In the genomic region with DNA sequence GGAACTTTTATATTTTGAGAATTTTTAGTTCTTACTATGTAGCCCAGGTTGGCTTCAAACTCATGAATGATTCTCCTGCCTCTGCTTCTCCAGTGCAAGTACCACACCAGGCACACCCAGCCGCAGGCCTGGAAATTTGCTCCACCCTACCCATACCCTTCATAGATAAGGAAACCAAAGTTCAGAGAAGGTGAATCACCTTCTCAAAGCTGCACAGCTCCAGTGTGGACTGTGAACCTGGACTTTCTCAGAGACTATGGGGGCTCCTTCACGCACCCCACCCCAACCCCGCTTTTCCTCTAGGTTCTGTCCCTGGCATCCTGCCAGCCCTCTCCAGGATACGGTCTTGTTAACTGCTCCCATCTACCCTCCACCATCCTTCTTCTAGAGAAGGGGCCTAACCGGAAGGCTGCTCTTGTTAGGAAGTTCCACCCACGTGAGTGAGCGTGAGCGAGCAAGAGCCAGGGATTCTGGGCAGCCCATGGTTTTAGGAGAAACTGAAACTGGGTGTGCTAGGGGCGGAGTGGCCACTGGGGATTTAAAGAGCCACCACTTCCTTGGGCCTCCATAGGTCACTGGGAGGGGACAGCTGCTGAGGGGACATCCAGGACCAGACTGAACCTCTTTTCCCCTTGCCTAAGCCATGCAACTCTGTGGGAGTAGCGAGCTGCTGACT, we compare ENCODE assay signal across 12 mouse cellular contexts. TPM values are rescaled to one million over a fixed set of nuclear protein-coding genes. Genes with fewer than 3 reads are reported as not detected.
A peak's percentile ranks its signal among the peaks of the same experiment; 100 is the strongest.
DNase-seq lines count a peak whose midpoint lies in the region; ATAC-seq and TF ChIP-seq lines count a peak whose summit lies in the region.
"Had no signal": no experiment of that assay in that cellular context is flagged by ENCODE, and none has a peak within 500 bp of the region (broad histone marks: within the 10 kb centered on the region; RNA-seq: fewer than 3 reads in every experiment).

No protein-coding gene starts in this region.

- H3K27ac ChIP-seq in gastrocnemius, adult 2 months = peak overlapping the region; percentile 57; the same call in 1 of the 2 replicates
- H3K27ac ChIP-seq in CH12.LX (ENCODE audit: insufficient read depth, low read depth) = no peak overlapping the region
- no peak overlapping the region for H3K27ac ChIP-seq in forebrain, embryonic 13.5 days
- H3K27ac ChIP-seq: neural tube, embryonic 13.5 days had no signal

- peak overlapping the region; percentile 62 for H3K4me3 ChIP-seq in gastrocnemius, adult 2 months
- H3K4me3 ChIP-seq in CH12.LX (replicated peaks in 1 of 3; ENCODE audit: low read depth in 2 of 3, low read length in 2 of 3, poor library complexity in 1 of 3) = peak overlapping the region in 1 of 3 experiments; percentile 4
- peak overlapping the region; percentile 54 for H3K4me3 ChIP-seq in lung, adult 2 months (replicated peaks; ENCODE audit: extremely low read depth, low read depth, low read length)
- no peak overlapping the region for H3K4me3 ChIP-seq in forebrain, embryonic 13.5 days
- H3K4me3 ChIP-seq: neural tube, embryonic 13.5 days had no signal

- H3K36me3 ChIP-seq in CH12.LX (replicated peaks in 1 of 2; ENCODE audit: control insufficient read depth in 1 of 2, insufficient read depth in 1 of 2, low read length in 1 of 2) = no peaks in the 10 kb centered on the region
- no peaks in the 10 kb centered on the region for H3K36me3 ChIP-seq in forebrain, embryonic 13.5 days (ENCODE audit: poor library complexity, severe bottlenecking)
- H3K36me3 ChIP-seq: neural tube, embryonic 13.5 days had no signal

- intact Hi-C loops in gastrocnemius, adult 2 months (cut with DNase I) = no loop called here
- intact Hi-C loops in gastrocnemius, postnatal 36 days (cut with DNase I) = no loop called here
- intact Hi-C loops in heart, postnatal 10 days (cut with DNase I) = no loop called here

- H3K4me1 ChIP-seq in CH12.LX (ENCODE audit: control insufficient read depth in 1 of 2, insufficient read depth in 2 of 2) = peaks cover 0 to 7% of the 10 kb centered on the region in 2 experiments; a peak in 2 of 4 replicates
- H3K4me1 ChIP-seq in lung, adult 2 months (ENCODE audit: control insufficient read depth, insufficient read depth, low read length) = no peaks in the 10 kb centered on the region
- H3K4me1 ChIP-seq in forebrain, embryonic 13.5 days = no peaks in the 10 kb centered on the region
- H3K4me1 ChIP-seq: neural tube, embryonic 13.5 days had no signal

- in situ Hi-C loops in CH12.LX (cut with MboI; ENCODE audit: low pct_ligation_motif_present, low pct_unique_long_range_greater_than_20kb, low sequenced_read_pairs) = loop anchor here (25.0 kb wide), 1 partner anchor 148 kb away; a partner anchor contains a TSS

- no peak for TF ChIP-seq CTCF in gastrocnemius, adult 2 months (IDR thresholded peaks at IDR 0.05)
- TF ChIP-seq CTCF in CH12.LX (conservative IDR thresholded peaks at IDR 0.05 in 1 of 2, IDR thresholded peaks at IDR 0.05 in 1 of 2; ENCODE audit: low read depth in 2 of 2, low read length in 2 of 2) = no peak
- TF ChIP-seq CTCF in lung, adult 2 months (IDR thresholded peaks at IDR 0.05; ENCODE audit: insufficient read depth, low read length) = no peak

- WGBS in lung, adult 2 months = 33% methylated on average over 10 of the region's 10 CpGs
- 67% methylated on average over 10 of the region's 10 CpGs for WGBS in forebrain, embryonic 13.5 days

- no peak overlapping the region for H3K9ac ChIP-seq in CH12.LX (ENCODE audit: insufficient read depth, low read depth)
- no peak overlapping the region for H3K9ac ChIP-seq in forebrain, embryonic 13.5 days
- H3K9ac ChIP-seq: neural tube, embryonic 13.5 days had no signal

- DNase-seq in gastrocnemius, adult 2 months = peak; percentile 44
- no peak for DNase-seq in gastrocnemius, postnatal 36 days
- DNase-seq in CH12.LX (ENCODE audit: extremely low read depth) = no peak
- peak; percentile 35 to 50 for DNase-seq in heart, postnatal 10 days
- DNase-seq in lung, adult 2 months = peak; percentile 30
- DNase-seq in thymus, postnatal 36 days = no peak
- no peak for DNase-seq in cerebellum, postnatal 36 days

- peaks cover 33% of the 10 kb centered on the region for H3K27me3 ChIP-seq in CH12.LX (replicated peaks)
- no peaks in the 10 kb centered on the region for H3K27me3 ChIP-seq in forebrain, embryonic 13.5 days
- H3K27me3 ChIP-seq: neural tube, embryonic 13.5 days had no signal

- dilution Hi-C loops in CH12.LX (cut with MboI; ENCODE audit: extremely low pct_ligation_motif_present, extremely low pct_unique_long_range_greater_than_20kb, low sequenced_read_pairs) = no loop called here

- ATAC-seq in forebrain, embryonic 13.5 days = no peak

- TF ChIP-seq RAD21 in CH12.LX (IDR thresholded peaks at IDR 0.05; ENCODE audit: low read depth, low read length) = no peak

- H3K9me3 ChIP-seq in CH12.LX (replicated peaks; ENCODE audit: low read length) = peaks cover 4% of the 10 kb centered on the region
- H3K9me3 ChIP-seq in forebrain, embryonic 13.5 days (replicated peaks) = no peaks in the 10 kb centered on the region
- H3K9me3 ChIP-seq: neural tube, embryonic 13.5 days had no signal

- no peaks in the 10 kb centered on the region for H3K79me2 ChIP-seq in CH12.LX (replicated peaks; ENCODE audit: control insufficient read depth, extremely low read depth, insufficient read depth, poor library complexity, severe bottlenecking)

- H3K4me2 ChIP-seq in CH12.LX (ENCODE audit: insufficient read depth, low read depth, poor library complexity, severe bottlenecking) = peak overlapping the region; percentile 27; the same call in 1 of the 2 replicates
- H3K4me2 ChIP-seq in forebrain, embryonic 13.5 days = no peak overlapping the region
- H3K4me2 ChIP-seq: neural tube, embryonic 13.5 days had no signal

- TF ChIP-seq POLR2A in CH12.LX (IDR thresholded peaks at IDR 0.05; ENCODE audit: low read depth, low read length) = no peak
- TF ChIP-seq POLR2A in lung, adult 2 months (IDR thresholded peaks at IDR 0.05; ENCODE audit: borderline replicate concordance, extremely low read depth, low read depth, low read length) = peak; percentile 41; the same call in 1 of the 2 replicates

- no peak for TF ChIP-seq EP300 in CH12.LX (IDR thresholded peaks at IDR 0.05; ENCODE audit: low read length)

TF ChIP-seq in CH12.LX, 34 proteins besides CTCF, POLR2A, EP300 and RAD21:
- no peak for TF ChIP-seq KAT2A (IDR thresholded peaks at IDR 0.05; ENCODE audit: insufficient replicate concordance, low read length)
- no peak for TF ChIP-seq ZC3H11A (IDR thresholded peaks at IDR 0.05; ENCODE audit: low read depth, low read length)
- TF ChIP-seq UBTF (IDR thresholded peaks at IDR 0.05; ENCODE audit: low read depth, low read length) = no peak
- TF ChIP-seq BHLHE40 (IDR thresholded peaks at IDR 0.05; ENCODE audit: low read depth, low read length) = peak; percentile 55

RNA-seq across cellular contexts. Expression of a gene that starts 20.2 kb away (rescaled TPM):
- not detected for total RNA-seq in gastrocnemius, adult 2 months (2021)
- total RNA-seq in gastrocnemius, postnatal 36 days (2021) = not detected
- total RNA-seq in CH12.LX (2012; rRNA removed) (not detected in 2 replicates), CH12.LX (2014; rRNA removed) (not detected in 2 replicates)
- polyA plus RNA-seq in CH12.LX (2012; ENCODE audit: insufficient read length, low read depth) = not detected in 2 replicates
- total RNA-seq in heart, postnatal 10 days (2021) = not detected
- polyA plus RNA-seq in lung, adult 2 months (2012; rRNA removed) = 0.37 and 0.75 TPM in 2 replicates
- polyA plus RNA-seq in forebrain, embryonic 13.5 days (2015; fragmentation: Nextera tagmentation; extraction: Ambion mirVana) = not detected in 2 replicates
- total RNA-seq: left cerebral cortex, postnatal 10 days had no signal
- polyA plus RNA-seq: brain, embryonic 14.5 days; C2C12; neural tube, embryonic 13.5 days had no signal

RNA-seq across cellular contexts. Expression of a gene that starts 22.7 kb away (rescaled TPM):
- 10 to 100 TPM; 57.5 to 70.8 TPM for total RNA-seq in gastrocnemius, adult 2 months (2021)
- 10 to 100 TPM; 51.8 to 62.6 TPM for total RNA-seq in gastrocnemius, postnatal 36 days (2021)
- total RNA-seq in CH12.LX (2012; rRNA removed) = 35.4 and 48.4 TPM in 2 replicates
- total RNA-seq in CH12.LX (2014; rRNA removed) = 23.9 and 27.9 TPM in 2 replicates
- polyA plus RNA-seq in CH12.LX (2012; ENCODE audit: insufficient read length, low read depth) = 28.0 and 36.9 TPM in 2 replicates
- 10 to 100 TPM; 60.5 to 63.5 TPM for total RNA-seq in heart, postnatal 10 days (2021)
- polyA plus RNA-seq in lung, adult 2 months (2012; rRNA removed) = 128 TPM in 2 replicates
- 86.1 and 87.1 TPM in 2 replicates for polyA plus RNA-seq in forebrain, embryonic 13.5 days (2015; fragmentation: Nextera tagmentation; extraction: Ambion mirVana)

RNA-seq across cellular contexts. Expression of a gene that starts 23.2 kb away (rescaled TPM):
- total RNA-seq in gastrocnemius, adult 2 months (2021) = under 1 TPM; 0.23 to 0.75 TPM
- total RNA-seq in gastrocnemius, postnatal 36 days (2021) = under 1 TPM; 0.17 to 0.26 TPM
- total RNA-seq in CH12.LX (2012; rRNA removed) (not detected in 2 replicates), CH12.LX (2014; rRNA removed) (not detected in 2 replicates)
- polyA plus RNA-seq in CH12.LX (2012; ENCODE audit: insufficient read length, low read depth) = not detected in 2 replicates
- total RNA-seq in heart, postnatal 10 days (2021) = under 1 TPM; 0.31 to 0.32 TPM
- 14.6 and 15.8 TPM in 2 replicates for polyA plus RNA-seq in lung, adult 2 months (2012; rRNA removed)
- polyA plus RNA-seq in forebrain, embryonic 13.5 days (2015; fragmentation: Nextera tagmentation; extraction: Ambion mirVana) = not detected in 2 replicates
- polyA plus RNA-seq: neural tube, embryonic 13.5 days had no signal

RNA-seq across cellular contexts. Expression of a gene that starts 35.9 kb away (rescaled TPM):
- total RNA-seq in gastrocnemius, adult 2 months (2021) = 10 to 100 TPM in 1 of 2 experiments, 1 to 10 TPM in 1; 9.0 to 10.0 TPM
- total RNA-seq in gastrocnemius, postnatal 36 days (2021) = 10 to 100 TPM in 1 of 2 experiments, 1 to 10 TPM in 1; 8.6 to 10.6 TPM
- total RNA-seq in CH12.LX (2012; rRNA removed) = 15.6 and 17.4 TPM in 2 replicates
- 14.0 and 15.3 TPM in 2 replicates for total RNA-seq in CH12.LX (2014; rRNA removed)
- 14.4 and 15.7 TPM in 2 replicates for polyA plus RNA-seq in CH12.LX (2012; ENCODE audit: insufficient read length, low read depth)
- 10 to 100 TPM; 12.5 to 12.6 TPM for total RNA-seq in heart, postnatal 10 days (2021)
- 43.8 and 45.2 TPM in 2 replicates for polyA plus RNA-seq in lung, adult 2 months (2012; rRNA removed)
- 32.5 and 35.0 TPM in 2 replicates for polyA plus RNA-seq in forebrain, embryonic 13.5 days (2015; fragmentation: Nextera tagmentation; extraction: Ambion mirVana)

RNA-seq across cellular contexts. Expression of a gene that starts 45.6 kb away (rescaled TPM):
- 1 to 10 TPM; 9.2 to 9.3 TPM for total RNA-seq in gastrocnemius, adult 2 months (2021)
- total RNA-seq in gastrocnemius, postnatal 36 days (2021) = 1 to 10 TPM; 8.7 to 9.8 TPM
- total RNA-seq in CH12.LX (2012; rRNA removed) (27.0 and 31.0 TPM in 2 replicates), CH12.LX (2014; rRNA removed) (24.6 and 31.9 TPM in 2 replicates)
- 26.9 and 29.8 TPM in 2 replicates for polyA plus RNA-seq in CH12.LX (2012; ENCODE audit: insufficient read length, low read depth)
- total RNA-seq in heart, postnatal 10 days (2021) = 10 to 100 TPM; 10.2 to 13.9 TPM
- polyA plus RNA-seq in lung, adult 2 months (2012; rRNA removed) = 25.3 and 36.7 TPM in 2 replicates
- polyA plus RNA-seq in forebrain, embryonic 13.5 days (2015; fragmentation: Nextera tagmentation; extraction: Ambion mirVana) = 45.4 and 46.4 TPM in 2 replicates

Comparison
In these comparisons a context has a peak if more than half of its experiments do, and no peak if none do; other contexts are left out.
1. DNase-seq: peak in gastrocnemius, adult 2 months (single experiment), heart, postnatal 10 days (2 of 2) and lung, adult 2 months (single experiment); none in gastrocnemius, postnatal 36 days (0 of 2), CH12.LX (single experiment), thymus, postnatal 36 days (0 of 2) and cerebellum, postnatal 36 days (0 of 2).